Mouse (Mus musculus) E14TG2a.4 (cell line): ENCODE measurements at regions not wholly inside any gene's neighbourhood (a gene's known extent, or its start where the extent isn't known, plus 50 kb on each side); places are given as distances from the start of the nearest gene placed in this dataset.
A peak's percentile ranks its signal among the peaks of the same experiment; 100 is the strongest.

ENCODE experiments used
- H3K27me3 ChIP-seq: 2 replicates; pipeline ENCODE4 v1.6.1; 2014; ENCODE audit warnings: low read length, control low read depth; ENCODE audit not compliant: insufficient read depth
- H3K36me3 ChIP-seq: 2 replicates; pipeline ENCODE4 v1.6.1; 2014; ENCODE audit warnings: low read length, control low read depth; ENCODE audit not compliant: insufficient read depth
- H3K4me1 ChIP-seq: replicated peaks from 2 replicates; pipeline ENCODE4 v1.6.1; 2014; ENCODE audit warnings: low read depth, low read length, control low read depth
- H3K4me3 ChIP-seq: replicated peaks from 2 replicates; pipeline ENCODE4 v1.5.1; 2014; ENCODE audit warnings: mild to moderate bottlenecking, low read length
- H3K9me3 ChIP-seq: 2 replicates; pipeline ENCODE4 v1.6.1; 2014; ENCODE audit warnings: low read length, control low read depth
- CTCF ChIP-seq: conservative IDR thresholded peaks from 2 replicates; pipeline ENCODE4 v1.5.1; 2014; ENCODE audit warnings: low read length
- NANOG ChIP-seq: IDR thresholded peaks from 2 replicates; pipeline ENCODE4 v1.6.1; 2014; ENCODE audit warnings: borderline replicate concordance, low read length, mixed read lengths
- POU5F1 ChIP-seq: IDR thresholded peaks from 2 replicates; pipeline ENCODE4 v1.6.1; 2014; ENCODE audit warnings: low read length, borderline replicate concordance

- no peak overlapping the region for H3K4me3 ChIP-seq
- H3K4me1 ChIP-seq: no peaks in the 10 kb centered on the region
- H3K36me3 ChIP-seq: no peaks in the 10 kb centered on the region
- TF ChIP-seq NANOG: no peak
- TF ChIP-seq POU5F1: no peak
- TF ChIP-seq CTCF: peak; percentile 90
- H3K27me3 ChIP-seq: peaks cover 18% of the 10 kb centered on the region
- H3K9me3 ChIP-seq: no peaks in the 10 kb centered on the region
Measured at GRCm38 (mm10) chr15:7459992-7460820, 62.0 kb upstream of the Egflam start.

- no peaks in the 10 kb centered on the region for H3K9me3 ChIP-seq
- H3K4me3 ChIP-seq: no peak overlapping the region
- no peaks in the 10 kb centered on the region for H3K36me3 ChIP-seq
- TF ChIP-seq POU5F1: no peak
- no peak for TF ChIP-seq NANOG
- no peak for TF ChIP-seq CTCF
- no peaks in the 10 kb centered on the region for H3K4me1 ChIP-seq
- H3K27me3 ChIP-seq: peaks cover 18% of the 10 kb centered on the region
Measured at GRCm38 (mm10) chr15:7462549-7462948, 64.4 kb upstream of the Egflam start.

GRCm38 (mm10) chr15:7463444-7464350 lies 65.5 kb upstream of the Egflam start:
- no peaks in the 10 kb centered on the region for H3K4me1 ChIP-seq

GRCm38 (mm10) chr15:7480211-7480610 lies 82.0 kb upstream of the Egflam start:
- TF ChIP-seq CTCF: no peak
- TF ChIP-seq NANOG: peak; percentile 89
- peak; percentile 22; the same call in 1 of the 2 replicates for TF ChIP-seq POU5F1
- Histone ChIP-seq H3K36me3 (no peaks in the 10 kb centered on the region), H3K9me3 (peaks cover 20% of the 10 kb centered on the region), H3K27me3 (peaks cover 57% of the 10 kb centered on the region), H3K4me1 (peaks cover 23% of the 10 kb centered on the region), H3K4me3 (no peak overlapping the region)

More at GRCm38 (mm10) chr15:7463444-7464350, 65.5 kb upstream of the Egflam start:
- Histone ChIP-seq H3K27me3 (peaks cover 18% of the 10 kb centered on the region), H3K36me3 (no peaks in the 10 kb centered on the region), H3K9me3 (no peaks in the 10 kb centered on the region), H3K4me3 (no peak overlapping the region)
- TF ChIP-seq CTCF (no peak), NANOG (no peak), POU5F1 (no peak)

- H3K27me3 ChIP-seq: peaks cover 52% of the 10 kb centered on the region
- no peaks in the 10 kb centered on the region for H3K36me3 ChIP-seq
- H3K4me1 ChIP-seq: peaks cover 23% of the 10 kb centered on the region
- H3K4me3 ChIP-seq: no peak overlapping the region
- peaks cover 21% of the 10 kb centered on the region for H3K9me3 ChIP-seq
- no peak for TF ChIP-seq POU5F1
- TF ChIP-seq CTCF: no peak
- TF ChIP-seq NANOG: no peak
Measured at GRCm38 (mm10) chr15:7480792-7481210, 82.6 kb upstream of the Egflam start.

GRCm38 (mm10) chr15:7483686-7484085 lies 85.5 kb upstream of the Egflam start:
- peaks cover 28% of the 10 kb centered on the region for H3K27me3 ChIP-seq
- no peaks in the 10 kb centered on the region for H3K36me3 ChIP-seq
- peaks cover 6% of the 10 kb centered on the region; the same call in 1 of the 2 replicates for H3K9me3 ChIP-seq
- H3K4me1 ChIP-seq: peaks cover 23% of the 10 kb centered on the region
- no peak overlapping the region for H3K4me3 ChIP-seq
- no peak for TF ChIP-seq NANOG
- TF ChIP-seq CTCF: no peak
- no peak for TF ChIP-seq POU5F1

GRCm38 (mm10) chr15:7491091-7491490 lies 92.9 kb upstream of the Egflam start:
- H3K4me3 ChIP-seq: no peak overlapping the region
- TF ChIP-seq NANOG: no peak
- no peak for TF ChIP-seq POU5F1
- no peak for TF ChIP-seq CTCF
- no peaks in the 10 kb centered on the region for H3K36me3 ChIP-seq
- 0 out of 2 replicates have a peak, but pooled peaks cover 2% of the 10 kb centered on the region for H3K9me3 ChIP-seq
- no peaks in the 10 kb centered on the region for H3K4me1 ChIP-seq
- H3K27me3 ChIP-seq: no peaks in the 10 kb centered on the region

GRCm38 (mm10) chr15:7493126-7493669 lies 95.0 kb upstream of the Egflam start:
- H3K27me3 ChIP-seq: no peaks in the 10 kb centered on the region
- TF ChIP-seq POU5F1 (no peak), NANOG (no peak), CTCF (no peak)
- no peak overlapping the region for H3K4me3 ChIP-seq
- no peaks in the 10 kb centered on the region for H3K4me1 ChIP-seq
- H3K9me3 ChIP-seq: no peaks in the 10 kb centered on the region
- H3K36me3 ChIP-seq: no peaks in the 10 kb centered on the region
